Mouse (Mus musculus): Measurements from ENCODE around the gene Pkp3. TPM values are rescaled to one million over a fixed set of nuclear protein-coding genes. Genes with fewer than 3 reads are reported as not detected.

Gene Pkp3
- polyA plus RNA-seq, 1 experiment from 2014 or later: 0.23 TPM

- H3K9me3 ChIP-seq (ENCODE audit: control insufficient read depth, low read length): no peaks in the 10 kb centered on the region
- H3K4me3 ChIP-seq (ENCODE audit: control insufficient read depth in 1 of 2, insufficient read depth in 1 of 2, low read depth in 1 of 2, low read length in 2 of 2): peak overlapping the region; percentile 84 to 87
- H3K4me1 ChIP-seq (ENCODE audit: control insufficient read depth in 2 of 2, insufficient read depth in 2 of 2, low read length in 2 of 2): peaks cover 8 to 14% of the 10 kb centered on the region in 2 experiments
- peaks cover 27% of the 10 kb centered on the region for H3K36me3 ChIP-seq (ENCODE audit: control insufficient read depth, insufficient read depth, low read length)
- ATAC-seq (ENCODE audit: insufficient number of reproducible peaks, insufficient read depth, low FRiP score, low read depth): no peak
- H3K27ac ChIP-seq (replicated peaks in 1 of 2; ENCODE audit: control insufficient read depth in 1 of 2, insufficient read depth in 1 of 2, low read depth in 2 of 2, low read length in 2 of 2): no peak overlapping the region
- no peaks in the 10 kb centered on the region for H3K27me3 ChIP-seq (ENCODE audit: control insufficient read depth, insufficient read depth, low read length)
- H3K4me2 ChIP-seq (ENCODE audit: low read length): peak overlapping the region; percentile 90
- H3K9ac ChIP-seq (ENCODE audit: low read length): peak overlapping the region; percentile 94
- WGBS: 59% methylated on average over 12 of the region's 12 CpGs
These were observed 54.1 kb downstream of the Pkp3 start for GRCm38 (mm10) chr7:141131904-141132755.

Other genes with a start within 250 kb of the Pkp3 start
- not detected in 2 replicates for gene Urah, start 243.2 kb upstream of the Pkp3 start, polyA plus RNA-seq (2014; fragmentation: Nextera tagmentation; extraction: Ambion mirVana)
- gene Scgb1c1, start 232.7 kb upstream of the Pkp3 start, polyA plus RNA-seq (2014; fragmentation: Nextera tagmentation; extraction: Ambion mirVana): not detected in 2 replicates
- 0.12 TPM in 1 of 2 replicates, not detected in the other for gene Odf3, start 230.4 kb upstream of the Pkp3 start, polyA plus RNA-seq (2014; fragmentation: Nextera tagmentation; extraction: Ambion mirVana)
- gene Gm45785, start 221.9 kb upstream of the Pkp3 start, polyA plus RNA-seq (2014; fragmentation: Nextera tagmentation; extraction: Ambion mirVana): not detected in 2 replicates
- gene Ric8a, start 221.3 kb upstream of the Pkp3 start, polyA plus RNA-seq (2014; fragmentation: Nextera tagmentation; extraction: Ambion mirVana): 40.5 and 42.8 TPM in 2 replicates
- 35.0 and 39.5 TPM in 2 replicates for gene Bet1l, start 220.6 kb upstream of the Pkp3 start, polyA plus RNA-seq (2014; fragmentation: Nextera tagmentation; extraction: Ambion mirVana)
- 55.4 and 120 TPM in 2 replicates for gene Psmd13, start 196.2 kb upstream of the Pkp3 start, polyA plus RNA-seq (2014; fragmentation: Nextera tagmentation; extraction: Ambion mirVana)
- gene Sirt3, start 195.9 kb upstream of the Pkp3 start, polyA plus RNA-seq (2014; fragmentation: Nextera tagmentation; extraction: Ambion mirVana): 48.4 and 57.2 TPM in 2 replicates
- gene Cox8b, start 177.8 kb upstream of the Pkp3 start, polyA plus RNA-seq (2014; fragmentation: Nextera tagmentation; extraction: Ambion mirVana): 375 and 378 TPM in 2 replicates
- not detected in 2 replicates for gene Nlrp6, start 157.3 kb upstream of the Pkp3 start, polyA plus RNA-seq (2014; fragmentation: Nextera tagmentation; extraction: Ambion mirVana)
- gene Pgghg, start 136.8 kb upstream of the Pkp3 start, polyA plus RNA-seq (2014; fragmentation: Nextera tagmentation; extraction: Ambion mirVana): 11.4 and 13.0 TPM in 2 replicates
- 0.65 and 0.82 TPM in 2 replicates for gene Ifitm5, start 127.9 kb upstream of the Pkp3 start, polyA plus RNA-seq (2014; fragmentation: Nextera tagmentation; extraction: Ambion mirVana)
- gene Gm45717, start 122.3 kb upstream of the Pkp3 start, polyA plus RNA-seq (2014; fragmentation: Nextera tagmentation; extraction: Ambion mirVana): not detected in 2 replicates
- 615 and 692 TPM in 2 replicates for gene Ifitm2, start 122.2 kb upstream of the Pkp3 start, polyA plus RNA-seq (2014; fragmentation: Nextera tagmentation; extraction: Ambion mirVana)
- 7.4 and 8.3 TPM in 2 replicates for gene Ifitm1, start 111.0 kb upstream of the Pkp3 start, polyA plus RNA-seq (2014; fragmentation: Nextera tagmentation; extraction: Ambion mirVana)
- 89.6 and 105 TPM in 2 replicates for gene Ifitm3, start 67.4 kb upstream of the Pkp3 start, polyA plus RNA-seq (2014; fragmentation: Nextera tagmentation; extraction: Ambion mirVana)
- gene Ifitm6, start 60.3 kb upstream of the Pkp3 start, polyA plus RNA-seq (2014; fragmentation: Nextera tagmentation; extraction: Ambion mirVana): 0.43 and 0.97 TPM in 2 replicates
- not detected in 2 replicates for gene Gm17387, start 49.1 kb upstream of the Pkp3 start, polyA plus RNA-seq (2014; fragmentation: Nextera tagmentation; extraction: Ambion mirVana)
- 0.27 and 0.66 TPM in 2 replicates for gene B4galnt4, start 17.1 kb upstream of the Pkp3 start, polyA plus RNA-seq (2014; fragmentation: Nextera tagmentation; extraction: Ambion mirVana)
- gene Sigirr, start 22.4 kb downstream of the Pkp3 start, polyA plus RNA-seq (2014; fragmentation: Nextera tagmentation; extraction: Ambion mirVana): 2.8 TPM in 2 replicates
- 0.34 TPM in 1 of 2 replicates, not detected in the other for gene Ano9, start 39.6 kb downstream of the Pkp3 start, polyA plus RNA-seq (2014; fragmentation: Nextera tagmentation; extraction: Ambion mirVana)
- 51.8 and 65.6 TPM in 2 replicates for gene Ptdss2, start 44.2 kb downstream of the Pkp3 start, polyA plus RNA-seq (2014; fragmentation: Nextera tagmentation; extraction: Ambion mirVana)
- 109 and 116 TPM in 2 replicates for gene Rnh1, start 94.6 kb downstream of the Pkp3 start, polyA plus RNA-seq (2014; fragmentation: Nextera tagmentation; extraction: Ambion mirVana)
- gene Hras, start 115.8 kb downstream of the Pkp3 start, polyA plus RNA-seq (2014; fragmentation: Nextera tagmentation; extraction: Ambion mirVana): 93.9 and 96.7 TPM in 2 replicates
- 1.6 and 2.8 TPM in 2 replicates for gene Lrrc56, start 115.9 kb downstream of the Pkp3 start, polyA plus RNA-seq (2014; fragmentation: Nextera tagmentation; extraction: Ambion mirVana)
- gene Lmntd2, start 135.9 kb downstream of the Pkp3 start, polyA plus RNA-seq (2014; fragmentation: Nextera tagmentation; extraction: Ambion mirVana): 0.46 and 0.62 TPM in 2 replicates
- gene Rassf7, start 137.6 kb downstream of the Pkp3 start, polyA plus RNA-seq (2014; fragmentation: Nextera tagmentation; extraction: Ambion mirVana): 12.1 and 12.4 TPM in 2 replicates
- 41.3 and 44.4 TPM in 2 replicates for gene Phrf1, start 150.6 kb downstream of the Pkp3 start, polyA plus RNA-seq (2014; fragmentation: Nextera tagmentation; extraction: Ambion mirVana)
- 2.8 and 4.7 TPM in 2 replicates for gene Irf7, start 188.3 kb downstream of the Pkp3 start, polyA plus RNA-seq (2014; fragmentation: Nextera tagmentation; extraction: Ambion mirVana)
- not detected in 2 replicates for gene Cdhr5, start 198.6 kb downstream of the Pkp3 start, polyA plus RNA-seq (2014; fragmentation: Nextera tagmentation; extraction: Ambion mirVana)
- 1.6 and 2.3 TPM in 2 replicates for gene Sct, start 200.9 kb downstream of the Pkp3 start, polyA plus RNA-seq (2014; fragmentation: Nextera tagmentation; extraction: Ambion mirVana)
- not detected in 2 replicates for gene Drd4, start 213.8 kb downstream of the Pkp3 start, polyA plus RNA-seq (2014; fragmentation: Nextera tagmentation; extraction: Ambion mirVana)
- gene Deaf1, start 249.5 kb downstream of the Pkp3 start, polyA plus RNA-seq (2014; fragmentation: Nextera tagmentation; extraction: Ambion mirVana): 36.9 and 42.1 TPM in 2 replicates
- 17.6 and 22.2 TPM in 2 replicates for gene Tmem80, start 249.5 kb downstream of the Pkp3 start, polyA plus RNA-seq (2014; fragmentation: Nextera tagmentation; extraction: Ambion mirVana)